Mouse (Mus musculus) megakaryocyte, embryonic 14.5 days (primary cell): ENCODE results near the gene Tcp10c.
"Not testable (repeated sequence)": the region's sequence is repeated elsewhere in the genome, so short reads cannot be mapped to it uniquely, and the experiment has no call there.

Experiments
- FLI1 ChIP-seq: IDR thresholded peaks from 2 replicates; pipeline ENCODE4 v1.6.1; 2012; ENCODE audit warnings: low read length, inconsistent platforms, mixed read lengths
- GATA1 ChIP-seq: IDR thresholded peaks from 3 replicates; pipeline ENCODE4 v1.6.1; 2012; ENCODE audit warnings: mixed read lengths, low read length, inconsistent platforms, borderline replicate concordance

DNA sequence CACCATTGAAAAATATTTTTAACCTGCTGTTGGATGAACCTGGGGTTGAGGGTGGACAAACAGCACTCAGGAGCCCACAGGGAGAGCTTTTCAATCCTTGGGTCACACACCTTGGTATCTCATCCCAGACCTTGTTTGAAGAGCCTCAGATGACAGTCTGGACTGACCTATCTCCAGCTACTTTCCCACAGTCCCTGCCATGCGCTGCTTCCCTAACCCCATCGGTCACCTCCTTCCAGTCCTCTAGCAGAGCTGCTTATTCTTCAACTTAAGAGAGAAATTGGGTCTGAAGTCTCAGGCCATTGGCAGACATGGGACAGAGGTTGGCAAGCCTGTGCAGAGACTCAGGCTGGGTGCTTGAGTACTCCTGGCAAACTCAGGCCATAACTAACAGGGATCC is 26.9 kb downstream of the Tcp10c start:
- TF ChIP-seq GATA1, FLI1: not testable (repeated sequence)
